Mouse (Mus musculus) cerebellum, adult 2 months (tissue): ENCODE measurements around the gene Ahrr. TPM values are rescaled to one million over a fixed set of nuclear protein-coding genes. Genes with fewer than 3 reads are reported as not detected.
A peak's percentile ranks its signal among the peaks of the same experiment; 100 is the strongest.

Source experiments
- DNase-seq, 2 experiments: peaks; one replicate each; pipeline ENCODE4 v3.0.0; 2021
- H3K27ac ChIP-seq: fragments of 200-500 bp; 2 replicates; pipeline ENCODE4 v1.5.1; 2012; ENCODE audit warnings: low read length, control low read depth, inconsistent platforms; ENCODE audit not compliant: insufficient read depth
- H3K27me3 ChIP-seq: fragments of 200-500 bp; 2 replicates; pipeline ENCODE4 v1.6.1; 2012; ENCODE audit warnings: inconsistent platforms, mild to moderate bottlenecking, low read length, moderate library complexity; ENCODE audit not compliant: control insufficient read depth, insufficient read depth
- H3K4me1 ChIP-seq: fragments of 200-500 bp; 2 replicates; pipeline ENCODE4 v1.6.1; 2011; ENCODE audit warnings: low read length; ENCODE audit not compliant: control insufficient read depth, insufficient read depth
- H3K4me3 ChIP-seq: fragments of 200-500 bp; replicated peaks from 2 replicates; pipeline ENCODE3; 2011; ENCODE audit warnings: mild to moderate bottlenecking, low read depth, low read length, control low read depth; ENCODE audit not compliant: insufficient read depth
- CTCF ChIP-seq: fragments of 200-500 bp; IDR thresholded peaks from 2 replicates; pipeline ENCODE4 v1.5.1; 2011; ENCODE audit warnings: low read depth, mild to moderate bottlenecking, control low read depth, low read length, moderate library complexity, borderline replicate concordance; ENCODE audit not compliant: insufficient read depth
- POLR2A ChIP-seq: fragments of 200-500 bp; IDR thresholded peaks from 2 replicates; pipeline ENCODE4 v1.6.1; 2011; ENCODE audit warnings: low read length, control low read depth, borderline replicate concordance; ENCODE audit not compliant: insufficient read depth
- WGBS: fragments of 180-500 bp; shearing (Covaris S2); methylation state at CpG from one replicate; pipeline ENCODE4 v1.1.7; 2018; 5-methylcytosine and 5-hydroxymethylcytosine counted together
- polyA plus RNA-seq: library from polyadenylated mRNA; depleted of rRNA; stranded (reverse); fragments of >200 nt; gene quantifications from 2 replicates; pipeline ENCODE4 v1.2.3, GENCODE M21; 2012; rRNA removed

Ahrr gene
- polyA plus RNA-seq, result 0.18 and 0.25 TPM in 2 replicates

GRCm38 (mm10) chr13:74292167-74292566 lies at the start of gene Ahrr:
Gene Ahrr, minus strand, starts transcription at chr13:74292331.
- no peaks in the 10 kb centered on the region for H3K27me3 ChIP-seq
- 1% methylated on average over 27 of the region's 27 CpGs for WGBS
- H3K4me3 ChIP-seq, result no peak within 1 kb of the TSS
- no peaks in the 10 kb centered on the region for H3K4me1 ChIP-seq
- no peak within 1 kb of the TSS for H3K27ac ChIP-seq
- TF ChIP-seq POLR2A (no peak), CTCF (no peak)
- DNase-seq, result no peak

- H3K4me1 ChIP-seq, result no peaks in the 10 kb centered on the region
- H3K27ac ChIP-seq, result no peak overlapping the region
- TF ChIP-seq CTCF, result peak; percentile 40; the same call in 1 of the 2 replicates
- no peak for TF ChIP-seq POLR2A
- WGBS, result 38% methylated on average over 3 of the region's 3 CpGs
- no peaks in the 10 kb centered on the region for H3K27me3 ChIP-seq
- no peak for DNase-seq
- H3K4me3 ChIP-seq, result no peak overlapping the region
Measured at GRCm38 (mm10) chr13:74341036-74341435, 48.9 kb upstream of the Ahrr start.

DNA sequence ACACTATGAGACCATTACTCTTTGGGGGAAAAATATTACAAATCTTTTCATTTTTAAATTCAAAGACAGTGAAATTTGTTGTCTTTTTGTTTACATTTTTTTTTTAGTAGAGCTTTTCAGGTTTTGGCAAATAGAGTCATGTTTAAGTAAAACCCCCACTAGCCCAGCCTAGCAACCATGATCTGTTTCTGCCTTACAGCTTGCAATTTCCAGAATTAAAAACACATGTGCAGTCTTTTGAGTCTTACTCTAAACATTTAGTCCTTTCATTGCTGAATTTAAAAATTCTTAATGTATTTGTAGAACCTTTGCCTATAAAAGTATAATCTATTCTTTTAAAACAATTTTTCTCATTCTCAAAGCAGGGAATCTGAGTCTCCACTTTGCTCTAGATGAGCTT lies 37.2 kb upstream of the Ahrr start:
- Histone ChIP-seq H3K27me3 (no peaks in the 10 kb centered on the region), H3K4me3 (no peak overlapping the region), H3K27ac (no peak overlapping the region), H3K4me1 (no peaks in the 10 kb centered on the region)
- no peak for DNase-seq
- TF ChIP-seq CTCF (no peak), POLR2A (no peak)

GRCm38 (mm10) chr13:74317170-74317849 lies 25.2 kb upstream of the Ahrr start, which contains the start of gene Pdcd6:
Gene Pdcd6, minus strand, starts transcription at chr13:74317580.
- Histone ChIP-seq H3K4me1 (no peaks in the 10 kb centered on the region), H3K27me3 (no peaks in the 10 kb centered on the region), H3K27ac (peak within 1 kb of the TSS; percentile 23; the same call in 1 of the 2 replicates), H3K4me3 (peak within 1 kb of the TSS; percentile 79)
- DNase-seq, result peak; percentile 88 to 94
- under 1% methylated on average over 36 of the region's 36 CpGs for whole genome bisulfite sequencing
- TF ChIP-seq CTCF (no peak), POLR2A (peak; percentile 52; the same call in 1 of the 2 replicates)

- no peak for DNase-seq
- Histone ChIP-seq H3K4me3 (peak overlapping the region; percentile 79), H3K4me1 (no peaks in the 10 kb centered on the region), H3K27ac (peak overlapping the region; percentile 23; the same call in 1 of the 2 replicates), H3K27me3 (no peaks in the 10 kb centered on the region)
- no peak for TF ChIP-seq CTCF
- no peak for TF ChIP-seq POLR2A
- 2% methylated on average over 15 of the region's 15 CpGs for WGBS
Measured at GRCm38 (mm10) chr13:74316789-74317169, 24.6 kb upstream of the Ahrr start.

DNA sequence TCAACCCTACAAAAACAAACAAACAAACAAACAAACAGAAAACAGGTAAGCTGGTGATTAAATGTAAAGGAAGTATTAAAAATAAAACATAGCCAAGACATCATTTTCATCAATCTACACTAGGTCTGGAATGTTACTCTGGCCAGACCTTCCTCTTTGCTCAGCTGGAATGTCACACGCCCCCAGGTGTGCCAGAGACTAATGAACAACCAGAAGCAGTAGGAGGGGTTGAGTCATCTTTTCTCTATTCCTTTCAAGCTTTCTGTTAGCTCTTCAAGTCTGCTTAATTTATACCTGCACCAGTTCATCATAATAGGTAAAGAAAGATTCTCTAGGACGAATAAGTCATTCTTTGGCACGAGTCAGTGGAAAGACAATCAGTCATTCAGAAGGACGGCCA lies 24.3 kb upstream of the Ahrr start:
- Histone ChIP-seq H3K4me1 (no peaks in the 10 kb centered on the region), H3K27me3 (no peaks in the 10 kb centered on the region), H3K27ac (no peak overlapping the region), H3K4me3 (peak overlapping the region; percentile 79)
- TF ChIP-seq POLR2A (no peak), CTCF (no peak)
- DNase-seq, result no peak
- WGBS, result 23% methylated on average over 4 of the region's 4 CpGs

DNA sequence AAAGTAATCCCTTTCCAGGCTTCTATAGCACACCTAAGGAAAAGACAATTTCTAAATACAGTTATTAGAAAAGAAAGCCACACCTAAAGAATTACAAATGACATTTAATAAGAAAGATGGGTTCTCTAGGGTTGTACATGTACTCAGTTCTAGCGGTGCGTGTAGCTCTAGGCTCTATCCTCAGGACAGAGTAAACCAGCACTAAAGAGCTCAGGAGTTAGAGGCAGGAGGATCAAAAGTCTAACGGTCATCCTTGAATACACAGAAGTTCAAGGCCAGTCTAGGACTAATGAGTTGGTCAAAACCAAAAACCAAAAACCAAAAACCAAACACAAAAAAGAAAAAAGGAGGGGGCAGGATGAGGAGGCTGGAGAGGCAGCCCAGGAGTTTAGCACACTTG lies 22.5 kb upstream of the Ahrr start:
- no peak for DNase-seq
- Histone ChIP-seq H3K4me3 (no peak overlapping the region), H3K4me1 (no peaks in the 10 kb centered on the region), H3K27ac (no peak overlapping the region), H3K27me3 (no peaks in the 10 kb centered on the region)
- 98% methylated on average over 3 of the region's 3 CpGs for WGBS
- TF ChIP-seq POLR2A (no peak), CTCF (no peak)

DNA sequence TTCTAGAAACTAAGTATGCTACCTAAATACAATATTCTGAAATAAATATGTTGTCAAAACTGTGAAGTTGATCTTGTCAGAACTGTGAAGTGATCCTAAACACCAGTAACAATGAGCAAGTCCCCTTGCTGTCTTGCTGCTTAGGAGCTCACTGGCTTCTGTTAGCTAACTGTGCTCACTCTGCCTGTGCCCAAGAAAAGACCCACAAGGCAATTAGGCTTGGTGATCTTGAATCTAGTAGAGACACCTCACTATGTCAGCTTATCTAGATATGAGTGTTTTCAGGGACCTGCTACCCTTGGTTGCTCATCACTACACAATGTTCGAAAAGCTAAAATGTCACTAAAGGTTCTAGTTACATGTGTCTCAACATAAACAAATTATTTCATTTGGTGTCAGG lies 13.6 kb upstream of the Ahrr start:
- Histone ChIP-seq H3K27ac (no peak overlapping the region), H3K4me1 (no peaks in the 10 kb centered on the region), H3K27me3 (no peaks in the 10 kb centered on the region), H3K4me3 (no peak overlapping the region)
- no peak for DNase-seq
- 100% methylated on average over 1 of the region's 1 CpGs for WGBS
- no peak for TF ChIP-seq POLR2A
